Mouse (Mus musculus) hindbrain, embryonic 11.5 days (tissue): ENCODE results near the gene Gm17604. TPM values are rescaled to one million over a fixed set of nuclear protein-coding genes. Genes with fewer than 3 reads are reported as not detected.

Experiments used
- polyA plus RNA-seq: library from polyadenylated mRNA; unstranded; fragments of >200 nt; fragmentation: Nextera tagmentation; extraction: Ambion mirVana; gene quantifications from 2 replicates; pipeline ENCODE4 v1.2.1, GENCODE M21; 2014

Gm17604 gene
- polyA plus RNA-seq, 1 experiment from 2014 or later = not detected

Other genes with a start within 250 kb of the Gm17604 start
- gene Mospd2, start 24.5 kb downstream of the Gm17604 start, polyA plus RNA-seq = 17.3 and 20.7 TPM in 2 replicates
- 8.8 and 9.9 TPM in 2 replicates for gene Fancb, start 24.2 kb downstream of the Gm17604 start, polyA plus RNA-seq